Mouse (Mus musculus): Measurements from ENCODE around the gene Kpna4.

DNA sequence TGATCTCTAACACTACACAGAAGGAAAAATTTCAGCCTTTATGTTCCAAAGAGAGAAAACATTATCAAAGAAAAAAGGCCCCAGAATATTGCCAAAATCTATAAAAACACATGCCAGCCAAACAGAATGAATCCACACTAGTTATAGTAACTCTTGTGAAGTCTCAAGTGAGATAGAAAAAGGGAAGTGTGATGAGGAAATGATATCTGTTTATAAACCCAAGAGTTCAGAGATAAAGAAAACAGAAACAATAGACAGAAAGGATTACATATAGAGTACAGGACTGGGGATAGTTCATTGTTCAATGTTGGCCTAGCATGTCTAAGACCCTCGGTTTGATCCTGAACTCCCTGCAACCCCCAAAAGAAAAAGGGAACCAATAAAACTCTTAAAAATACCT lies 64.1 kb downstream of the Kpna4 start:
- TF ChIP-seq MAFK (IDR thresholded peaks at IDR 0.05; ENCODE audit: insufficient read depth, low read depth, low read length), result no peak
- no peak for TF ChIP-seq CHD2 (IDR thresholded peaks at IDR 0.05; ENCODE audit: low read depth, low read length)
- TF ChIP-seq ZNF384 (IDR thresholded peaks at IDR 0.05; ENCODE audit: low read depth, low read length), result no peak

Data from ES-E14 (cell line).